Mouse (Mus musculus) G1E (cell line): ENCODE data around the gene Nnat.

ENCODE experiments used
- CTCF ChIP-seq: IDR thresholded peaks from 2 replicates; pipeline ENCODE4 v1.5.1; 2012; ENCODE audit warnings: low read depth, low read length, inconsistent platforms, mixed read lengths
- GATA1 ChIP-seq: IDR thresholded peaks from 2 replicates; pipeline ENCODE4 v1.6.1; 2012; ENCODE audit warnings: borderline replicate concordance, low read length, inconsistent platforms, mixed read lengths
- GATA2 ChIP-seq: IDR thresholded peaks from 2 replicates; pipeline ENCODE4 v1.6.1; 2012; ENCODE audit warnings: low read depth, low read length, inconsistent platforms, borderline replicate concordance
- POLR2AphosphoS5 ChIP-seq: IDR thresholded peaks from 2 replicates; pipeline ENCODE4 v1.6.1; 2012; ENCODE audit warnings: low read depth, low read length, inconsistent platforms; ENCODE audit not compliant: insufficient replicate concordance
- TAL1 ChIP-seq: conservative IDR thresholded peaks from 2 replicates; pipeline ENCODE4 v1.6.1; 2012; ENCODE audit warnings: low read depth, low read length, inconsistent platforms, mixed read lengths

DNA sequence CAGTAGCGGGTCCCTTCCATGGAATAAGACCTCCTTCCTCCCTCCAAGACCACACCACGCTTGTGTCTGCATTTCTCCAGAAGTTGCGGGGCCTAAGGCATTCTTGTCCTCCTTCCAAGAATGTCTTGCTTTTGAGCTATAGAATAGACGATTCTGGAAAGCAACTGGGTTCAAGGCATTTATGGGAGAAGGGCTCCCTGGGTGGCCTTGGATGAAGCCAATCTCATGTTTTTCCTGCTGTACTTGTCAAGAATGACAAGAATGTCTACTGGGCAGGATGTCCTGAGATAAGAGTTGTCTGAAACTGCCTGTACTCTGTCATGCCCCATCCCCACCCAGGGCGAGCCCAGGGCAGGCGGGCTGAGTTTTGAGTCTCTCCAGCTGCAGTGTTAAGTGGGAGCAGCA is 41.6 kb downstream of the Nnat start:
- TF ChIP-seq CTCF (no peak), GATA2 (no peak), POLR2AphosphoS5 (no peak), GATA1 (no peak), TAL1 (no peak)
